Mouse (Mus musculus): ENCODE measurements around the gene Rab7.

GRCm38 (mm10) chr6:87970041-87970440 is 75.0 kb downstream of the Rab7 start:
- TF ChIP-seq CTCF (IDR thresholded peaks at IDR 0.05; ENCODE audit: low read depth, low read length) (no peak), POLR2A (IDR thresholded peaks at IDR 0.05; ENCODE audit: insufficient read depth, low read length) (no peak), EP300 (IDR thresholded peaks at IDR 0.05; ENCODE audit: insufficient read depth, low read depth, low read length) (no peak)

All from ES-Bruce4 (cell line).